Mouse (Mus musculus): Measurements from ENCODE around the gene Abi1. TPM values are rescaled to one million over a fixed set of nuclear protein-coding genes. Genes with fewer than 3 reads are reported as not detected.
A peak's percentile ranks its signal among the peaks of the same experiment; 100 is the strongest.
"Not testable (repeated sequence)": the region's sequence is repeated elsewhere in the genome, so short reads cannot be mapped to it uniquely, and the experiment has no call there.

The Abi1 gene
- total RNA-seq, 2 experiments from 2014 or later, result 89.4 to 103 TPM

- intact Hi-C loops (cut with DNase I), result no loop called here
- DNase-seq, result no peak
These were observed 62.6 kb downstream of the Abi1 start for GRCm38 (mm10) chr2:22977387-22977973.

GRCm38 (mm10) chr2:22962970-22963369 lies 77.1 kb downstream of the Abi1 start:
- intact Hi-C loops (cut with DNase I), result loop anchor here (2.0 kb wide), 1 partner anchor 66 kb away; no protein-coding TSS in a partner anchor
- no peak for DNase-seq

- DNase-seq, result no peak
- intact Hi-C loops (cut with DNase I), result loop anchor here (2.0 kb wide), 1 partner anchor 67 kb away; no protein-coding TSS in a partner anchor
These were observed 77.8 kb downstream of the Abi1 start for GRCm38 (mm10) chr2:22962242-22962641.

GRCm38 (mm10) chr2:22961681-22962080 lies 78.4 kb downstream of the Abi1 start:
- no peak for DNase-seq
- intact Hi-C loops (cut with DNase I), result loop anchor here (2.0 kb wide), 1 partner anchor 67 kb away; no protein-coding TSS in a partner anchor

- intact Hi-C loops (cut with DNase I), result no loop called here
- DNase-seq, result no peak
These were observed 82.6 kb downstream of the Abi1 start for GRCm38 (mm10) chr2:22957415-22957814.

GRCm38 (mm10) chr2:22955914-22956313 lies 84.1 kb downstream of the Abi1 start:
- intact Hi-C loops (cut with DNase I), result no loop called here

GRCm38 (mm10) chr2:22954278-22954677 lies 85.8 kb downstream of the Abi1 start:
- DNase-seq, result no peak
- intact Hi-C loops (cut with DNase I), result no loop called here

More at GRCm38 (mm10) chr2:22955914-22956313, 84.1 kb downstream of the Abi1 start:
- DNase-seq, result no peak

- intact Hi-C loops (cut with DNase I), result no loop called here
- DNase-seq, result no peak
These were observed 90.1 kb downstream of the Abi1 start for GRCm38 (mm10) chr2:22949956-22950355.

- intact Hi-C loops (cut with DNase I), result no loop called here
- DNase-seq, result no peak
These were observed 106.5 kb downstream of the Abi1 start for GRCm38 (mm10) chr2:22933556-22933955.

GRCm38 (mm10) chr2:22928259-22928658 lies 111.8 kb downstream of the Abi1 start:
- no peak for DNase-seq
- intact Hi-C loops (cut with DNase I), result no loop called here

- DNase-seq; intact Hi-C loops (cut with DNase I): not testable (repeated sequence)
These were observed 114.1 kb downstream of the Abi1 start for GRCm38 (mm10) chr2:22925911-22926310.

- no peak for DNase-seq
- intact Hi-C loops (cut with DNase I), result no loop called here
These were observed 121.4 kb downstream of the Abi1 start for GRCm38 (mm10) chr2:22918651-22919050.

GRCm38 (mm10) chr2:22914421-22914820 lies 125.6 kb downstream of the Abi1 start:
- intact Hi-C loops (cut with DNase I), result no loop called here
- no peak for DNase-seq

GRCm38 (mm10) chr2:22903947-22904346 lies 136.1 kb downstream of the Abi1 start:
- DNase-seq, result no peak
- intact Hi-C loops (cut with DNase I), result no loop called here

GRCm38 (mm10) chr2:22895282-22896273 lies 144.5 kb downstream of the Abi1 start, which contains the start of gene Pdss1:
Gene Pdss1 (plus strand): TSS chr2:22895522.
- intact Hi-C loops (cut with DNase I), result loop anchor here (10.0 kb wide), 1 partner anchor 179 kb away; no protein-coding TSS in a partner anchor
- peak; percentile 91 for DNase-seq

GRCm38 (mm10) chr2:22894932-22895281 lies 145.1 kb downstream of the Abi1 start:
- intact Hi-C loops (cut with DNase I), result loop anchor here (10.0 kb wide), 1 partner anchor 180 kb away; no protein-coding TSS in a partner anchor
- DNase-seq, result no peak

Other genes starting within 250 kb of the Abi1 start
- gene Pdss1, start 144.7 kb downstream of the Abi1 start, total RNA-seq (2021), result 10 to 100 TPM; 22.3 to 22.6 TPM
- 10 to 100 TPM; 70.0 to 71.8 TPM for gene Acbd5, start 27.9 kb upstream of the Abi1 start, total RNA-seq (2021)
- gene Mastl, start 115.8 kb upstream of the Abi1 start, total RNA-seq (2021), result 1 to 10 TPM; 2.0 to 3.4 TPM
- 10 to 100 TPM; 91.0 to 99.2 TPM for gene Yme1l1, start 116.1 kb upstream of the Abi1 start, total RNA-seq (2021)
- under 1 TPM; 0.26 to 0.32 TPM for gene 4931423N10Rik, start 167.2 kb upstream of the Abi1 start, total RNA-seq (2021)